Mouse (Mus musculus) right cerebral cortex, postnatal 14 days (tissue): ENCODE data around the gene Znhit1.
"Not testable (repeated sequence)": the region's sequence is repeated elsewhere in the genome, so short reads cannot be mapped to it uniquely, and the experiment has no call there.

Source experiments
- DNase-seq: peaks from one replicate; pipeline ENCODE4 v3.0.0; 2022

Znhit1 gene

DNA sequence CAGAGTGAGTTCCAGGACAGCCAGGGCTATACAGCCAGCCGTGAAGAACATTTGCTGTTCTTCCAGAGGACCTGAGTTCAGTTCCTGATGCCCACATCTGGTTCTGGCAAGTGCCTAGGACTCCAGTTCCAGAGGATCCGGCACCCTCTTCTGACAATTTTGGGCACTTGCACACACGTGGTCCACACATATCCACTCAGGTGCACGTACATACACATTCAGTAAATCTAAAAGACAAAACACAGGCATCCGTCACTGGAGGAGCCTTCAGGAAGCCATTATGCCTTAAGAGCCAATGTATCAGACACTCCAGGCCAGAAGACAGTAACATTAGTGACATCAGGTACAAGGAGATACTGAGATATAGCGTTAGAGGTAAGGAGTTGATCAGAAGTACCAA is 37.3 kb downstream of the Znhit1 start:
- DNase-seq = no peak

DNA sequence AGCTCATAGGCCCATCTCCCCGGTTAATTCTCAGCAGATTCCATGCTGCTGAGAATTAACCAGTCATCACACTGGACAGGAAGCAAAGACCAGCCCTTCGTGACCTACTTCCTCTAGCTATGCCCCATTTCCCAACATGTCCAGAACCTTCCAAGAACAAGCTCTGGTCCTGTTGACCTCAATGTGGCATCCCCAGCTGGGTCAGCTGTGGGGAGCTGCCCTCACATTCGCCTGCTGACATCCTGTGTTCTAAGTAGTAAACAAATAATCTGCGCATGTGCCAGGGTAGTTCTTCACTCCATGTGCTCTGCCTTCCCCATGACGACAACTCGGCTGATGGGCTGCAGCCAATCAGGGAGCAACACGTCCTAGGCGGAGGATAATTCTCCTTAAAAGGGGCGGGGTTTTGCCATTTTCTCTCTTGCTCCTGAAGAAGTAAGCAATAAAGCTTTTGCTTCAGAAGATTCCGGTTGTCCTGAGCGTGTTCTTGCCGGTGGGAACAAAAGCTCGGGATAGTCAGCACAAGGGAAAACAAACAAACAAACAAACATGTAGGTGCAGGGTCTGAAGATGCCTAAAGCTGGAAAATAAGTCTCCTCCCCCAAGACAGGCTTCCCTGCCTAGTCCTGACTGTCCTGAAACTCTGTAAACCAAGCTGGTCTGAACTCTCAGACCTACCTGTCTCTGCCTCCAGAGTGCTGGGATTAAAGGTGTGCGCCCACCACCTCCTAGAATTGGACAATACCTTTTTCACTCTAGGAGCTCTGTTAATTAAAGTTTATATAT is 38.1 kb downstream of the Znhit1 start:
- DNase-seq = not testable (repeated sequence)

DNA sequence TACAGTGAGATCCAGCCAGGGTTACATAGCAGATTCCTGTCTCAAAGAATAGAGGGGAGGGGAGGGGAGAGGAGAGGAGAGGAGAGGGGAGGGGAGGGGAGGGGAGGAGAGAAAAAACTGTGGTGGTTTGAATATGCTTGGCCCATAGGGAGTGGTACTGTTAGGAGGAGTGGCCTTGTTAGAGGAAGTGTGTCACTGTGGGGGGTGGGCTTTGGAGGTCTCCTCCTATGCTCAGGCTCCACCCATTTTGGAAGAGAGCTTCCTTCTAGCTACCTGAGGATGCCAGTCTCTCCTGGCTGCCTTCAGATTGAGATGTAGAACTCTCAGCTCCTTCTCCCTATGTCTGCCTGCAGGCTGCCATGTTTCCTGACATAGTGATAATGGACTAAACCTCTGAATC is 39.9 kb downstream of the Znhit1 start:
- no peak for DNase-seq

DNA sequence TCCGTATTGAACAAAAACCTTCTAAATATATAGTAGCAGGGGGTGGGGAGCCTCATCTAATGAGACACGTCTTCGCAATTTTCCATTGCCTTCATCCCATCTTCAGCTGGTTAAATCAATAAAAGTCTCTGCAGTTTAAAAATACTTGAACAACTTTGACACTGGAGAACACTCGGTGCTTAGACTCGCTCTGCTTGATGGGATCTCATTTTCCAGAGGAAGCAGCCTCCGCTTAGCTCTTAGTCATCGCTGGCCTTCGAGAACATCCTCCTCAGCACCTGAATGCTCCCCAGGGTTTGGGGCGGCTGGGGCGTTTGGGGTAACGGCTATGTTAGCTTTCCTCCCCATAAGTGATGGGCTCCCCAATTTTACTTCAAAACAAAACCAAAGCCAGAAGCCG is 42.7 kb downstream of the Znhit1 start:
- DNase-seq = no peak

DNA sequence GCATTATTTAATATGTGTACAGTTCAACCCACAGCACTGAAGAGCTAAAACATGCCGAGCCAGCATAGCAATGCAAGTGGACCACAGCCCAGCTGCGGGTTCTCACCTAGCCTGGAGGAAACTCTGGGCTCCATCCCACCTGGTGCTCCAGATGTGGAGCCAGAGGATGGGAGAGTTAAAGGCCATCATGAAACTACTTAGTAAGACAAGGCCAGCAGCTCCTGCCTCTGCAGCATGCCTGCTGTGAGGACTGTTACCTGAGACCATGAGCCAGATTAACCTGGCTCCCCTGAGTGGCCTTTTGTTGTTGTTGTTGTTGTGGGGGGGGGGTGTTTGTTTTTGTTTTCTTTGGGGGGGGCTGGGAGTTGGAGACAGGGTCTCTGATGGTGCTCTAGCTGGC is 44.4 kb downstream of the Znhit1 start:
- DNase-seq = no peak

DNA sequence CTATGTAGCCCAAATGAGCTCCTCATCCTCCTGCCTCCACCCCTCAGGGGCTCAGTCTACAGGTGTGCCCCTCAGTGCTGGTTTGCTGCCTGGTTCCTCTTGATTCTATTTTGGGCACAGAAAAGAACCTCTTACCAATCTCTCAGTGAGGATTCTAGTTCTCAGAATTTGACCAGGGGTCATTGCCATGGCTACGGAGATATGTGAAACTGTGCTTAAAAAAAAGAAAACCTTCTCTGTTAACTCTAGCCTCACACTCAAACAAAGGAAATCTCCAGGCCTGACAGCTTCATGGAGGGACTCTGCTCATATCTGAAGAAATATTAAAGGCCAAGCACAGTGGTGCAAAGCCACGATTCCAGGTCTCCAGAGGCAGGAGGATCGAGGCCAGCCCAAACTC is 45.0 kb downstream of the Znhit1 start:
- DNase-seq = no peak

DNA sequence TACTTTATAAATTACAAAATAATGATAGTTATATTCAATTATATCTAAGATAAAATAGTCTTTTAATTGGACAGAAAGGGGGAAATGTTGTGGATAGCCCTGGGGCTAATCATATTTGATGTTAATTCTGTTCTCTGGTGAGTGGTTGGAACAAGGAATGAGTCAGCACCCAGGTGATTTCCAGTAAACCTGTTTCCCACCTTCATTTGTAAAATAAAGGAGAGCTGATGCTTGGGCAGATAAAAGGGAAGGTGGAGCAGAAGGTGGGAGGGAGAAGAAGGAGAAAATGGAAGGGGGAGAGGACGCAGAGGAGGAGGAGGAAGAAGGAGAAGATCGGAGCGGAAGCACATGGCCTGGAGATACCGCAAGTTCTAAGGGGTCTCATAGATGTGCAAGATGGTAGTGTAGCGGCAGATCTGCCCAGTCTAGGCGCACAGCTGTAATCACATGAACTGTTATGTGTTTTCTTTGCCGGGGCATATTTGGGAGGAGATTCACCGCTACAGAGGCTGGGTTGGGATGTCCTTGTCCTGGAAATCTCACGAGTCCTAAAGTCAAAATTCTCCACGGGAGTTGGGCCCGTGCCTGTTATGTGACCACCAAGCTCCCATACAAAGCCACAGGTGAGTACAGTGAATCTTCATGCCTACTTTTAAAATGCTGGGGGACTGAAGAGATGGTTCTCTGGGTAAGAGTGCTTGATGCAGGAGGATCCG is 46.8 kb downstream of the Znhit1 start:
- DNase-seq = no peak

DNA sequence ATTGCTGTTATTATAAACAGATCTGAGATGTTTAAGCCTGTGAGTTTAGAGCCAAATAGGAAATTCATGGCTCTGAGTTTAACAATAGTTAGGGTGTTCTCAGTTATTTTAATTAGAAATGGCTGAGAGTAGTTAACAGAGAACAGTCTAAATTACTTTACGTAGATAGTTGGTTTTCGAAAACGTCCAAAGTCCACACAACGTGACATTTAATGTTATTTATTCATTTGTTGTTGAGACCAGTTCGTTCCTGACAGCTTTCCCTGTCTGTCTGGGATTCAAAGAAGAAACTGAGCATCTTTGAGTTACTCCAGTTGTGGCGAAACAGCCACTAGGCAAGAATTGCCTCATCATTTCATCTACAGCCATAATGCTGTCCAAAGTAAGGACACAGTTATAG is 47.8 kb downstream of the Znhit1 start:
- DNase-seq = not testable (repeated sequence)

DNA sequence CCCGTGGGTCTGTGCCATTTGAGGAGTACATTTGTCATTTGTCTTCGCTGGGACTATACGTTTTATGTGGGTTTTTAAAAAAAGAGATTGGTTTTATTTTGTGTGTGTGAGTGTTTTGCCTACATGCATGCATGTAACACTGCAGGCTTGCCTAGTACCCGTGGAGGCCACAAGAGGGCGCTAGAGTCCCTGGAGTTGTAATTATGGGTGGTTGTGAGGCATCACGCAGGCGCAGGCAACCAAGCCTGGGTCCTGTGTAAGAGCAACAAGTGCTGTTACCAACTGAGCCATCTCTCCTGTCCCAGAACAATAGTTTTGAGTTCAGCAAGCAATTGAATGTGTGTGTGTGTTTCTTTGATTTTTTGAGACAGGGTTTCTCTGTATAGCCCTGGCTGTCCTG is 48.5 kb downstream of the Znhit1 start:
- no peak for DNase-seq

DNA sequence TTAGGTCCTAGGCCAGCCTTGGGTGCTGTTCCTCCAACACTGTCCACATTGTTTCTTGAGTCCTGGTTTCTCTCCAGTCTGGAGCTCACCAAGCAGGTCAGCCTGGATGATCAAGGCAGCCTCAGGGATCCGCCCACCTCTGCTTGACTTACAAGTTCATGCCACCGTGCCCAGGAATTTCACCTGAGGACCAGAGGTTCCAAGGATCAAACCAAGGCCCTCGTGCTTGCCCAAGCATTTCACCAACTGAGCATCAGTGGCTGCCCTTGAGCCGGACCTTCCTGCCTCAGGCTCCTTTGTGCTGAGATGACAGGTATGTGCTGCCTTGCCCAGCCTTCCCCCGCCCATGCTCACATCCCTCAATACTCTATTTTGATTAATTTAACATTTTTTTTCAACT is 50.2 kb downstream of the Znhit1 start:
- no peak for DNase-seq

DNA sequence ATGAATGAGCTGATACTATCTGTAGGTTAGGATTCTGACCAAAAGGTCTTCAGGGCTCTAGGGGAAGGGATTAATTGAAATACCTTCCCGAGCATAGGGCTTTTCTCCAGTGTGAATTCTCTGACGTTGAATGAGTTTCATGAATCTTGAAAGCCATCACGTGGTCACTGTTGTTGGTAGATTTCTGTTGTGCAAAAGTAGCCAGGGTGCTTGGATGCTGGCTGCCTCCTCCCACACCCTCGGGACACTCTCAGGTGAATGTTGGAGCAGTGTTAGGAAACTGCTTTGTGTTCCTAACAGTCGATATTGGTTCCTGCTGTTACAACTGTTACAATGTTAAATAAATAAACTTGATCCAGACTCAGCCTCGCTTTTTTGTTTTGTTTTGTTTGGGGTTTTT is 51.1 kb downstream of the Znhit1 start:
- no peak for DNase-seq

DNA sequence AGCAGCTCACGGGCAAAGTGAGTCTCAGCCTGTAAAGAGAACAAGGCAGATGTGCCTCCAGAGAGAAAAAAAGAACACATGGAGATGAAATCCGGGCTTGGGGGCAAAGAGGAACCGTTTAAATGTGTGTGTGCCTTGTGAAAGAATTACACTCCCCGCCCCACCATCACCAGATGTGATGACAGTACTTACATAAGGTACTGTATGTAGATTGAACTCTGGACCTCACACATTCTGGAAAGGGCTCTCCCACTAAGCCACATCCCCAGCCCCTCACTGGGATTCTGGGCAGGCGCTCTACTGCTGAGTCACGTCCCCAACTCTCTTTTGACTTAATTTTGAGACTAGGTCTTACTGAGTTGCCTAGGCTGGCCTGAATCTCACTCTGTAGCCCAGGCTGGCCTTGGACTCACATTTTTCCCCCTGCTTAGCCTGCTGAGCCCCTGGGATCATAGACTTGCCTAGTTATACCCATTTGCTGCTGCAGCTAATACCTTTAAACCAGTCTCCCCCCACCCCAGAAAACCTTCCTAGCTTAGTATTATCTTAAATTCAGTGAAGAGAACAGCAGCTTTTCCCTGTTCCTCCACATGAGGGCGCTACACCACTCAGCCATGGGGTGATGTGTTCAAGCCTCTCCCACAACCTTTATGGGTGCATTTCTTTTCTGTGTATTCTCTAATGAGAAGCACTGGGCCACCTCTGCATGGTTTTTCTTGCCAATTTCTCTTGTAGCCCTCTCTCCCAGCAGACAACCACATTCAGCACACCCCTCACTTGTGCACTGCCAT is 51.7 kb downstream of the Znhit1 start:
- DNase-seq = no peak

DNA sequence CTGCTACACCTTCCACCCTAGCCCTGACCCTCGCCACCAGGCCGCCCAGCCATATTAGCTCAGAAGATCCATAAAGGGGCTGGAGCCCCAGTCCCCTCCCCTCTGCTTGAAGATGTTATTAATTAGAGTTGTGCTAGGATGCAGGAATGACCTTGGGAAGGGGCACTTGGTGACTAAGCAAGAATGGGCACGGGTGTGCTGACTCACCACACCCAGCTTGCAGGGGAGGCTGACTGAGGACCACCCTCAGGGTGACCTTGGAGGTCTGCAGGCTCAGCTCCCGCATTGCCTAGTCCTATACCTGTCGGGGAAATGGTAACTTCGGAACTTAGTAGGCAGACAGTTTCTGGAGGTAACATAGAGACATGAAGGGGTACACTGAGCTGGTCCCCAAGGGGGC is 53.9 kb downstream of the Znhit1 start:
- no peak for DNase-seq

DNA sequence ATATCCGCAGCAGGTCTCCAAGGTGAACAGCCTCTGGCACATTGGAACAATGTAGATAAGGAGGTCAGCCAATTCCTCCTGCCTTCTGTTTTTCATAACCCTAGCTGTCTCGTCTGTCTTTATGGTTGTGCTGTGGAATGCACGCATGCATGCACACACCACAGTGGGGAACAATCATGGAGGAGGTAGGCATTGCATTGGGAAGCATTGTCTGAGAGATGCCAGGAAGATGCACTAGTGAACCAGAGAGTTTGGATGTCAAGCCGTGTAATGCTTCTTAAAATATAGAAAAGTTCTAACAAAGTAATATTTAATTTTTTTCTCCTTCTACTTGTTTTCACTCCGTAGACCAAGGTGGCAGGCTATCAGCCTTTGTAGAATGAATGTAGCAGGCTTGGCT is 54.9 kb downstream of the Znhit1 start:
- DNase-seq = no peak
